Mouse (Mus musculus) intestine, embryonic 16.5 days (tissue): ENCODE results near the gene Fryl. TPM values are rescaled to one million over a fixed set of nuclear protein-coding genes. Genes with fewer than 3 reads are reported as not detected.
"Not testable (repeated sequence)": the region's sequence is repeated elsewhere in the genome, so short reads cannot be mapped to it uniquely, and the experiment has no call there.

Experiments used
- ATAC-seq: fragments of 200-750 bp; cut with Nextera tagmentation; 2 replicates; pipeline ENCODE4 v1.8.0; 2017; ENCODE audit warnings: moderate TSS enrichment, moderate library complexity
- H3K27ac ChIP-seq: fragments of 300-500 bp; sonication (generic); 2 replicates; pipeline ENCODE4 v1.5.1; 2014; ENCODE audit warnings: mild to moderate bottlenecking, low read length
- H3K27me3 ChIP-seq: fragments of 300-500 bp; sonication (generic); replicated peaks from 2 replicates; pipeline ENCODE4 v1.6.1; 2014; ENCODE audit warnings: low read length, control low read depth, mixed read lengths; ENCODE audit not compliant: control insufficient read depth, insufficient read depth
- H3K36me3 ChIP-seq: fragments of 300-500 bp; sonication (generic); 2 replicates; pipeline ENCODE4 v1.6.1; 2014; ENCODE audit warnings: low read length, control low read depth; ENCODE audit not compliant: control insufficient read depth, insufficient read depth
- H3K4me1 ChIP-seq: fragments of 300-500 bp; sonication (generic); 2 replicates; pipeline ENCODE4 v1.6.1; 2014; ENCODE audit warnings: low read length, control low read depth, mixed read lengths; ENCODE audit not compliant: control insufficient read depth, insufficient read depth
- H3K4me2 ChIP-seq: fragments of 300-500 bp; sonication (generic); 2 replicates; pipeline ENCODE4 v1.6.1; 2014; ENCODE audit warnings: low read depth, low read length, control low read depth
- H3K4me3 ChIP-seq: fragments of 300-500 bp; sonication (generic); 2 replicates; pipeline ENCODE4 v1.5.1; 2014; ENCODE audit warnings: mild to moderate bottlenecking, low read length
- H3K9ac ChIP-seq: fragments of 300-500 bp; sonication (generic); 2 replicates; pipeline ENCODE4 v1.6.1; 2014; ENCODE audit warnings: low read depth, low read length
- H3K9me3 ChIP-seq: fragments of 300-500 bp; sonication (generic); 2 replicates; pipeline ENCODE4 v1.6.1; 2016; ENCODE audit warnings: low read length, control low read depth; ENCODE audit not compliant: control insufficient read depth
- WGBS: fragments of 180-500 bp; shearing (Covaris S2); extraction: QIAGEN DNeasy Blood & Tissue Kit; methylation state at CpG from one replicate; pipeline ENCODE4 v1.1.7; 2014; 5-methylcytosine and 5-hydroxymethylcytosine counted together
- polyA plus RNA-seq: library from polyadenylated mRNA; unstranded; fragments of >200 nt; fragmentation: Nextera tagmentation; extraction: Ambion mirVana; gene quantifications from 2 replicates; pipeline ENCODE4 v1.2.1, GENCODE M21; 2015

Gene Fryl
- polyA plus RNA-seq, 1 experiment from 2014 or later, result 22.6 TPM

DNA sequence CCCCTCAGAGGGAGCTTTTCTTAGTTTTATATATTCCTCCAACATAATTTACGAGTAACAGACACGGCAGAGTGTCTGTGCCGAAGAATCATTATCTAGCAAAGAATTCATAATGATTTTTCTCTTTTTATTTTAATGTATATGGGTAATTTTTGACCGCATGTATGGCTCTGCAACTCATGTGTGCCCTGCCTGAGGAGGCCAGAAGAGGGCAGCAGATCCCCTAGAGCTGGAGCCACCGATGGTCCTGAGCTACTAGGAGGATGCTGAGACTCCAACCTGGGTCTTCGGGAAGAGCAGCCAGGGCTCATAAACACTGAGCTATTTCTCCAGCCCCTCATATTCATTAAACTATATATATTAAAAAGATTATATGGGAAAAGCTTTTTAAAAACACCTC, 200.0 kb downstream of the Fryl start:
- Histone ChIP-seq H3K4me1 (no peaks in the 10 kb centered on the region), H3K27ac (no peak overlapping the region), H3K9ac (no peak overlapping the region), H3K4me3 (no peak overlapping the region), H3K4me2 (no peak overlapping the region), H3K27me3 (no peaks in the 10 kb centered on the region), H3K9me3 (no peaks in the 10 kb centered on the region), H3K36me3 (0 out of 2 replicates have a peak, but pooled peaks cover 3% of the 10 kb centered on the region)
- ATAC-seq, result no peak
- WGBS, result 92% methylated on average over 6 of the region's 6 CpGs

DNA sequence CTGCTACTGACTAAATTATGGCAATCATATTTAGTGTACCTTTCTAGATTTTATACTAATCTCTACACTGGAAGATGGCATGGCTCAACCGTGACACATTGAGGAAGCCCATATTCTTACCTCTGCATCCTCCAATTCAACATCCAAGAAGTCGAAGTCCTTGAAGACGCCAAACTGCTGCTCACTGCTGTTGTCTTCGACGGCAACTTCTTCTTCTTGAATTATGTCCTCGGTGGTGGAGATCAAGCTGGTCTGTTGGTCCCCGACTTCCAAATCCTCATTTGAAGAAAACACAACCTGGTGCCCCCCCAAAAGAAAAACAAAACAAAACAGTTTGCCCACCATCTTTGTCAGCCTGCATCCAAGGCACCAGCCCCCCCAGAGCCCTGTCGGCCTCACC, 202.5 kb downstream of the Fryl start:
- 95% methylated on average over 8 of the region's 8 CpGs for WGBS
- H3K4me3 ChIP-seq, result no peak overlapping the region
- no peak overlapping the region for H3K4me2 ChIP-seq
- no peaks in the 10 kb centered on the region for H3K4me1 ChIP-seq
- no peak overlapping the region for H3K27ac ChIP-seq
- no peak for ATAC-seq
- H3K36me3 ChIP-seq, result peaks cover 16% of the 10 kb centered on the region
- no peaks in the 10 kb centered on the region for H3K27me3 ChIP-seq
- no peaks in the 10 kb centered on the region for H3K9me3 ChIP-seq
- H3K9ac ChIP-seq, result no peak overlapping the region

DNA sequence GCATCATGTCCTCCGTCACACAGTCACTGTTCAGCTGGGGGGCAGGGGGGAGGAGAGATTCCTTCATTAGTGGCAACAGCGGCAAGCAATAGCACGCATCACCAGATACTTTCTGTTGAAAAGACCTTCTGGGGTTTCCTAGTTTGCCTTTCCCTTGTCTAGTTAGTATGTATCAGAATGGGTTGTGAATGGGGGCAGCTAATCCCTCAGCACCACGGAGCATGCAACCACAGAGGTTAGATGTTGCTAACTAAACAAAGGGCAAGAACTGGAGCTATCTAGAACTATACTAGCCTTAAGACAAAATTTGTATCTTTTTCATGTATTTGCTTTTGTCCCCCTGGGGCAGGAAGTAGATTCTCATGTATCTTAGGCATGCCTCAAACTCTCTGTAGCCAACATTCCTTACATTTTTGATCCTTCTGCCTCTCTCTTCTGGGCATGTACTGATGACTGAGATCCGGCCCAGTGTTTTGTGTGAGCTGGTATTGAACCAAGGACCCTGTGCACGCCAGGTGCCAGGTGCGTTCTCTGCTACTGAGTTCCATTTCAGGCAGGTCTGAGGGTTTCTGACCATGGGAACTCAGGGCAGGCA, 208.7 kb downstream of the Fryl start:
- no peaks in the 10 kb centered on the region for H3K4me1 ChIP-seq
- no peaks in the 10 kb centered on the region for H3K27me3 ChIP-seq
- H3K9ac ChIP-seq, result no peak overlapping the region
- peaks cover 28% of the 10 kb centered on the region for H3K36me3 ChIP-seq
- ATAC-seq, result no peak
- H3K4me3 ChIP-seq, result no peak overlapping the region
- H3K27ac ChIP-seq, result no peak overlapping the region
- WGBS, result 76% methylated on average over 7 of the region's 7 CpGs
- no peaks in the 10 kb centered on the region for H3K9me3 ChIP-seq
- H3K4me2 ChIP-seq, result no peak overlapping the region

DNA sequence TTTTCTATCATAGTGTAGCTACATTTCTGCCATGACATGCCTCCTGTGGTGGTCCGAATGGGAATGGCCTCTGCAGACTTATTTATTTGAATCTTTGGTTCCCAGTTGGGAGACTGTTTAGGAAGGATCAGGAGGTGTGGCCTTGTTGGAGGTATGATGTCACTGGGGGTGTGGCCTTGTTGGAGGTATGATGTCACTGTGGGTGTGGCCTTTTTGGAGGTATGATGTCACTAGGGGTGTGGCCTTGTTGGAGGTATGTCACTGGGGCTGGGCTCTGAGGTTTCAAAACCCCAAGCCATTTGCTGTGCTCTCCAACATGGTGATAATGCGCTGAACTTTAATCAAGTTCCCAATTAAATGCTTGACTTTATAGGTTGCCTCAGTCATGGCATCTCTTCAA, 212.4 kb downstream of the Fryl start:
- Histone ChIP-seq H3K4me2 (no peak overlapping the region), H3K36me3 (0 out of 2 replicates have a peak, but pooled peaks cover 16% of the 10 kb centered on the region), H3K9ac (no peak overlapping the region), H3K4me1 (no peaks in the 10 kb centered on the region), H3K27ac (no peak overlapping the region), H3K27me3 (no peaks in the 10 kb centered on the region), H3K9me3 (no peaks in the 10 kb centered on the region), H3K4me3 (no peak overlapping the region)
- 92% methylated on average over 2 of the region's 2 CpGs for WGBS
- no peak for ATAC-seq

DNA sequence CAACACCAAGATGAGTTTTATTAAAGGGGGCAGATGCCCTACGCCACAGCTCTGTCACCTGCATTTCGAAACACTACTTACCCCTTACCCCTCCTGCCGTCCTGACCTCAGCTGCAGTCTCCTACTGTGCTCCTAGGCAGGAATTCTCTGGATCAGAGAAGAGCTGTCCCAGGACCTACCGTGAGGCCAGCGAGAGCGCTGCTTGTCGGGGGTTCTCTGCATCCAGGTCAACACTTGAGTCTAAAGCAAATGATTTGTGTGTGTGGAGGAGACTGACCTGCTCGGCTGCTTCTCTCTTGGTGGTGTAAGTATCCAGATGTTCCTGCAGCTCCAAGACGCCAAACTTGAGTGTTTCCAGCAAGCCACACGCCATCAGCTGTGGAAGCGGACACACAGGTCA, 223.9 kb downstream of the Fryl start:
- H3K9ac ChIP-seq, result no peak overlapping the region
- WGBS, result 82% methylated on average over 11 of the region's 11 CpGs
- no peaks in the 10 kb centered on the region for H3K4me1 ChIP-seq
- no peaks in the 10 kb centered on the region for H3K9me3 ChIP-seq
- no peak for ATAC-seq
- H3K27ac ChIP-seq, result no peak overlapping the region
- no peak overlapping the region for H3K4me3 ChIP-seq
- no peaks in the 10 kb centered on the region; the same call in 1 of the 2 replicates for H3K36me3 ChIP-seq
- H3K4me2 ChIP-seq, result no peak overlapping the region
- no peaks in the 10 kb centered on the region for H3K27me3 ChIP-seq

DNA sequence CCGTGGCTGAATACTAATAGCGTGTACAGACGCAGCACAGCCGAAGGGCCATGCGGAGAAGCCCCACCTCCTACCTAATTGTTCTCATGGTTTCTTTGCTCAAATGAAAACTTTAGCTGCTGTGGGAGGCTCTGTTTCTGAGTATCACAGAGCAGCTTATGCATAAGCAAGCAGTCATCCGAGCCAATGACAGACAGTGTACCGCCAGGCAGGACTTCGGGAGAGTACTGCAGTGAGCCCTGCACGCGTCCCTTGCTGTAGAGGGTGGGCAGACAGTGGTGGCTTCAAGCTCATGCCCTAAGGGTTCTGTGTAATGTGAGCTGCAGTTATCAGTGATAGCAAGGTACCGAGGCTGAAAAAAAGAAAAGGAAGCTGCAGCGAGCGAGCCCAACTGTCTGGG, 227.8 kb downstream of the Fryl start:
- Histone ChIP-seq H3K4me3 (no peak overlapping the region), H3K9ac (no peak overlapping the region), H3K4me2 (no peak overlapping the region), H3K4me1 (no peaks in the 10 kb centered on the region), H3K27me3 (no peaks in the 10 kb centered on the region), H3K36me3 (no peaks in the 10 kb centered on the region; the same call in 1 of the 2 replicates), H3K27ac (no peak overlapping the region), H3K9me3 (no peaks in the 10 kb centered on the region)
- no peak for ATAC-seq
- WGBS, result 87% methylated on average over 13 of the region's 13 CpGs

DNA sequence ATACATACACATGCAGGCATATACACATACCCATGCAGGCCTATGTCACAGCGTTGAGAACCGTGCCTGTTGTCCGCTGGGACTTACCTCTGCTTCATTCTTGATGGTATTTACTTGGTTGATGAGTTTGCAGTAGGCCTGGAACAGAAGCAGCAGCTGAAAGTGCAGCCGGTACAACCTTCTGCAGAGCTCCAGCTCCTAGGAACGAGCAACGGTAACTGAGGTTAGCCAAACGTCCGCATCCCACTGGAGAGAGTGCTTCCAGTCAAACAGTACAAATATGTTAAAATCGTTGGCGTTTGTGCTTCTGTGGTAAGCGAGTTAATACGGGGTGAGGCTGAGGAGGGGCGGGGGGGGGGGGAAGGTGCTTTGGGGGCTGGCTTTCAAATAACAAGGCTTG, 232.6 kb downstream of the Fryl start:
- H3K36me3 ChIP-seq, result no peaks in the 10 kb centered on the region
- H3K4me1 ChIP-seq, result no peaks in the 10 kb centered on the region
- H3K9me3 ChIP-seq, result no peaks in the 10 kb centered on the region
- H3K4me2 ChIP-seq, result no peak overlapping the region
- H3K27me3 ChIP-seq, result no peaks in the 10 kb centered on the region
- no peak for ATAC-seq
- H3K4me3 ChIP-seq, result no peak overlapping the region
- H3K27ac ChIP-seq, result no peak overlapping the region
- 96% methylated on average over 13 of the region's 13 CpGs for WGBS
- H3K9ac ChIP-seq, result no peak overlapping the region

DNA sequence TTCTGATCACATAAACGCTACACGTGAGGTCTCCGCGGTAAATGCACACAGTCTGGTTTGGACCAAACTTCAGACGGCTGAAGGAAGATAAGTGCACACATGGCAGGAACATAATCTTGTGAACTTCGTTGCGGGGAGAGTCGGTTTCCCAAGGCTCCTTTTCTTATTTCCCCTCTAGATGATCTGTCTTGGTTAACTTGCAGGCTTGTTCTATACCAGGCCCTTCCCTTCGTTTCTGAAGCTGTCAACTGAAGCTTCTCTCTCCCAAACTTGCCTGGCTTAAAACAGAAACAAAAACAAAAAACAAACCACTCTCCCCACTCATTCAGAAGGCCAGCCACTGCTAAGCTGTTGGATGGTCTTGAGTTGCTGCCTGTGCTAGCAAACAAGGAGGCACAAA, 241.7 kb downstream of the Fryl start:
- H3K9ac ChIP-seq, result no peak overlapping the region
- WGBS, result 42% methylated on average over 9 of the region's 9 CpGs
- H3K36me3 ChIP-seq, result no peaks in the 10 kb centered on the region
- peaks cover 4% of the 10 kb centered on the region; the same call in 1 of the 2 replicates for H3K27me3 ChIP-seq
- ATAC-seq, result no peak
- no peak overlapping the region for H3K4me2 ChIP-seq
- no peak overlapping the region for H3K27ac ChIP-seq
- H3K4me1 ChIP-seq, result no peaks in the 10 kb centered on the region
- no peak overlapping the region for H3K4me3 ChIP-seq
- no peaks in the 10 kb centered on the region for H3K9me3 ChIP-seq

DNA sequence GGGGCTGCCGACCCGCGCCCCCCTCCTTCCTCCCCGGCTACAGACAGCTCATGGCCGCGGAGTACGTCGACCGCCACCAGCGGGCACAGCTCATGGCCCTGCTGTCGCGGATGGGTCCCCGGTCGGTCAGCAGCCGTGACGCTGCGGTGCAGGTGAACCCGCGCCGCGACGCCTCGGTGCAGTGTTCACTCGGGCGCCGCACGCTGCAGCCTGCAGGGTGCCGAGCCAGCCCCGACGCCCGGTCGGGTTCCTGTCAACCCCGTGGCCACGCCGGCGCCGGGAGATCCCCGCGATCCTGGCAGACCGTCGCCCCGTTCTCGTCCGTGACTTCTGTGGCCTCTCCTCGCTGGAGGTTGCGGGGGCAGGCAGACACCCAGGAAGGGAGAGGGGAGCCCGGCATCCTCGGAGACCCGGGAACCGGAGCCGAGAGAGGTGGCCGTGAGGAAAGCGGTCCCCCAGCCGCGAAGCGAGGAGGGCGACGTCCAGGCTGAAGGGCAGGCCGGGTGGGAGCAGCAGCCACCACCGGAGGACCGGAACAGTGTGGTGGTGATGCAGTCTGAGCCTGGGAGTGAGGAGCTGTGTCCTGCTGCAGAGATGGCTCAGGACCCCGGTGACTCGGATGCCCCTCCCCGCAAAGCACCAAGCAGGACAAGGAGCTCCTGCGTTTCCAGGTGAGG, 242.7 kb downstream of the Fryl start:
- peak; percentile 72 for ATAC-seq
- not testable (repeated sequence) for H3K4me1 ChIP-seq, H3K27me3 ChIP-seq, H3K9me3 ChIP-seq, H3K27ac ChIP-seq, H3K36me3 ChIP-seq
- 2% methylated on average over 51 of the region's 65 CpGs for WGBS
- H3K9ac ChIP-seq, result peak overlapping the region; percentile 62
- peak overlapping the region; percentile 83 for H3K4me2 ChIP-seq
- peak overlapping the region; percentile 46 for H3K4me3 ChIP-seq
